Mouse (Mus musculus): ENCODE results near the gene Psmb8. TPM values are rescaled to one million over a fixed set of nuclear protein-coding genes. Genes with fewer than 3 reads are reported as not detected.

Gene Psmb8
- polyA plus RNA-seq, 1 experiment from 2014 or later = 2.4 TPM

DNA sequence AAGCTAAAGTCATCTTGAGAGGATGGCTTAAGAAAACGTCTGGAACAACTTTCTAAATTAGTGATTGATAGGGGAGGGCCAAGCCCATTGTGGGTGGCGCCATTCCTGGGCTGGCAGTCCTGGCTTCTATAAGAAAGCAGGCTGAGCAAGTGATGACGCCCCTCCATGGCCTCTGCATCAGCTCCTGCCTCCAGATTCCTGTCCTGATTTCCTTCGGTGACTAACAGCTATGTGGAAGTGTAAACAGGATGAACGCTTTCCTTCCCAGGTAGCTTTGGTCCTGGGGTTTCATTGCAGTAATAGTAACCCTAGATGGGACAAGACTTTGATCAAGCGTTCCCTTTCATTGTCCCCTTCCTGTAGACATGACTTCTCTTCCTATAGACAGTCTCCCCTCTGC, 18.5 kb upstream of the Psmb8 start:
- Histone ChIP-seq H3K9ac (replicated peaks) (no peak overlapping the region), H3K4me2 (replicated peaks) (no peak overlapping the region), H3K27me3 (peaks cover 12% of the 10 kb centered on the region), H3K36me3 (no peaks in the 10 kb centered on the region), H3K27ac (no peak overlapping the region), H3K4me1 (replicated peaks) (no peaks in the 10 kb centered on the region), H3K9me3 (0 out of 2 replicates have a peak, but pooled peaks cover 7% of the 10 kb centered on the region), H3K4me3 (replicated peaks) (no peak overlapping the region)
- 68% methylated on average over 6 of the region's 6 CpGs for WGBS
- no peak for ATAC-seq

DNA sequence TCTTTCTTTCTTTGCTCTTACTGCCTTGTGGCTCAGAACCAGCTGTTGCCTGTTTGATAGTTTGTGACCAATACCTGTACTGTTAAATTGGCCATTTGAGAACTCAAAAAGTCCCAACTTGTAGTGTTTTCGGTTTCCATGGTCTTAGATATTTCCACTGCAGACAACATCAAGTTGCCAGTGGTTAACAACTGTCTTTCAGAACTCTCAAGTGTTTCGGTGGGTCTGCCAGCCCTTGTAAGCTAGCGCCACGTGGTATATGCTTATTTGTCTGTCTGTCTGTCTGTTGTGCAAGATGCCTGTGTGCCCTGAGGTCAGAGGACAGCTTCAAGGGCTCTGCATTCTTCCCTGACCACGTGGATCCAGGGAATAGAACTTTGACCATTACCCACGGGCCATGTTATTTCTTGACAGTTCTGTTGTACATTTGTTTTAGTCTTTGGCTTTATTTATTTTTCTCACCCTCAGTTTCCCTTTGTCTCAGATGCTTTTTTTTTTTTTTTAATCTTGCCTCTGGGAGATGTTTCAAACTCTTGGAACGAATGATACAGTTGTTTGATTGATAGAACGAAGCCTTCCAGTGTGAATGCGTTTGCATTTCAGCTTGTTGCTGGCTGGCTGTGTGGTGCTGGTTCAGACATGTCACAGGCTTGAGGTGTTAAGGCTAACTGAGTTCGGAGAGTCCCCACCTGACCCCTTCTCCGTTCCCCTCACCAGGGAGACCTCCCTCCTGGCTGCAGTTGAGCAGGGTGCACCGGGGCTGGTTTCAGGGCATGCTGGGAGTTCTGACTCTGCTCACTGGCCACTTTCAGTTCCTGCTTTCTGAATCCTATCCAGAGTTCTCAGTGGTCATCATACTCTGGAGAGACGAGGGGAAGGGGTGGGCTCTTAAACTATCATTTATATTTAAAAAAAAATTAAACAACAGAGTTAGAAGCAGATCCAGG, 17.3 kb upstream of the Psmb8 start:
- Histone ChIP-seq H3K27ac (no peak overlapping the region), H3K4me1 (replicated peaks) (no peaks in the 10 kb centered on the region)
- 75% methylated on average over 13 of the region's 13 CpGs for WGBS

DNA sequence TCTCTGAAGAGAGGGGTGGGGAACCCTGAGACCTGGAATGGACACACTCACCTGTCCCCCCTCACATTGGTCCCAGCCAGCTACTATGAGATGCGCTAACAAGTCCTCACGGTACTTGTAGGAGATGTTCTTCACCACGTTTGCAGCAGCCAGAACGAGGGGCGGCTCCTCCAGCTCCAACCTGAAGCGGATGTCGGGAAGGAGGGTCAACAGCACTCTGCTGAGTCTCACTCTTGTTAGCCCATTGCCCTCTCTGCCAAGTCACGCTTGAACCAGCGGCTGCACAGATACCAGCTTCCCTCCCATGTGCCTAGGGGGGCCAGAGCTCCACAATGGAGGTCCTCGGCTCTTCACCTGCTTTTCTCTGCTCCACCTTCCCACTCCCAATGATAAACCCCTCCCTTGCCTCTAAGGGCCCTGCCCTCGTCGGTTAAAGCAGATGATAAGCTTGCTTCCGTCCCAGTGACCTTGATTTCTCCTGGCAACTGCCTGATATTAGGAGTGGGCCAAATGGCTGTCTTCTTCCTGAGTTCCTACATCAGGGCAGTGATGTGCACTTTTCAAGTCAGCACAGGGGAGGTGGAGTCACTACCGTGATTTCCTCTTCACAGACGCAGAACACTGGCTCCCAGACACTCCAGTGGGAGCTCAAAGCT, 13.8 kb upstream of the Psmb8 start:
- H3K4me3 ChIP-seq (replicated peaks) = no peak overlapping the region
- no peak for ATAC-seq
- H3K4me1 ChIP-seq (replicated peaks) = peaks cover 17% of the 10 kb centered on the region
- no peak overlapping the region for H3K4me2 ChIP-seq (replicated peaks)
- H3K27ac ChIP-seq = no peak overlapping the region
- peaks cover 54% of the 10 kb centered on the region for H3K27me3 ChIP-seq
- no peaks in the 10 kb centered on the region for H3K9me3 ChIP-seq
- no peak overlapping the region for H3K9ac ChIP-seq (replicated peaks)
- H3K36me3 ChIP-seq = no peaks in the 10 kb centered on the region
- 81% methylated on average over 15 of the region's 15 CpGs for WGBS

More for the DNA sequence above, 17.3 kb upstream of the Psmb8 start:
- H3K4me3 ChIP-seq (replicated peaks) = no peak overlapping the region
- no peaks in the 10 kb centered on the region for H3K36me3 ChIP-seq
- H3K9me3 ChIP-seq = 0 out of 2 replicates have a peak, but pooled peaks cover 7% of the 10 kb centered on the region
- no peak overlapping the region for H3K4me2 ChIP-seq (replicated peaks)
- H3K27me3 ChIP-seq = peaks cover 21% of the 10 kb centered on the region
- ATAC-seq = no peak
- no peak overlapping the region for H3K9ac ChIP-seq (replicated peaks)

DNA sequence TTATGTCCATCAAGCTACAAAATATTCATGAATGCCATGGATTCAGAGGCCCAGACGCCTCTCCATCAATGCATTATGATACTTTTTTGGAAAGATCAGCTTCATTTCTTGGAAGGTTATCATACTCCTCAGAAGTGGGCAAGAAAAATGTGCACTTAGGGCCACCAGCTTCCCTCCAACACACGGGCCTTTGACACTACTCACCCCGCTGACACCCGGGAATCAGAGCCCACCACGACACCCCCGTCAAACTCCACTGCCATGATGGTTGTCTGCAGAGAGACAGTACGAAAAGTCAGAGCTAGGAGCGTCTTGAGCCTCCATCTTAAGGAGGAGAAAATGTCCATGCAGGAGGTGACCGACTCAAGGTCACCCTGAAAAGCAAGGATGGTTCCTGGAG, 12.0 kb upstream of the Psmb8 start:
- ATAC-seq = no peak
- no peak overlapping the region for H3K27ac ChIP-seq

DNA sequence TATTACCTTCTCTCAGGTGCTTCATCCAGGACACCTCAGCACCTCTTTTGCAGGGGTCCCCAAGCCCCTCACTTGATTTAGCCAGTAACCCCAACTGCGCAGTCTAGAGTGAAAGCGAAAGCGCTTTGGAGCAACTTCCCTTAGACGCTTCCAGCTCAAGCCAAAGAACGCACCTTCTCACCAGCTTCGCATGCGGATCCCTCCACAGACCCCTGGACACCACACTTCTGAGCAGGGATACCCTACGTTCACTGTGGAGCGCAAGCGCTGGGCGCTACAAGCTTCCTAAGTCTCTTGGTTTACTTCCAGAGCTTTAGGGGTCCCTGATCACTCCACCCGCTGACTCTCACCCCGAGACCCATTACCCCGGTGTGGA, 10.6 kb upstream of the Psmb8 start:
- 2% methylated on average over 14 of the region's 14 CpGs for WGBS
- peaks cover 86% of the 10 kb centered on the region for H3K27me3 ChIP-seq
- ATAC-seq = no peak

More for the DNA sequence above, 12.0 kb upstream of the Psmb8 start:
- no peak overlapping the region for H3K4me3 ChIP-seq (replicated peaks)
- H3K9me3 ChIP-seq = no peaks in the 10 kb centered on the region
- H3K4me2 ChIP-seq (replicated peaks) = no peak overlapping the region
- 92% methylated on average over 9 of the region's 9 CpGs for WGBS
- H3K9ac ChIP-seq (replicated peaks) = no peak overlapping the region
- H3K36me3 ChIP-seq = no peaks in the 10 kb centered on the region
- H3K27me3 ChIP-seq = peaks cover 72% of the 10 kb centered on the region
- H3K4me1 ChIP-seq (replicated peaks) = peaks cover 17% of the 10 kb centered on the region

DNA sequence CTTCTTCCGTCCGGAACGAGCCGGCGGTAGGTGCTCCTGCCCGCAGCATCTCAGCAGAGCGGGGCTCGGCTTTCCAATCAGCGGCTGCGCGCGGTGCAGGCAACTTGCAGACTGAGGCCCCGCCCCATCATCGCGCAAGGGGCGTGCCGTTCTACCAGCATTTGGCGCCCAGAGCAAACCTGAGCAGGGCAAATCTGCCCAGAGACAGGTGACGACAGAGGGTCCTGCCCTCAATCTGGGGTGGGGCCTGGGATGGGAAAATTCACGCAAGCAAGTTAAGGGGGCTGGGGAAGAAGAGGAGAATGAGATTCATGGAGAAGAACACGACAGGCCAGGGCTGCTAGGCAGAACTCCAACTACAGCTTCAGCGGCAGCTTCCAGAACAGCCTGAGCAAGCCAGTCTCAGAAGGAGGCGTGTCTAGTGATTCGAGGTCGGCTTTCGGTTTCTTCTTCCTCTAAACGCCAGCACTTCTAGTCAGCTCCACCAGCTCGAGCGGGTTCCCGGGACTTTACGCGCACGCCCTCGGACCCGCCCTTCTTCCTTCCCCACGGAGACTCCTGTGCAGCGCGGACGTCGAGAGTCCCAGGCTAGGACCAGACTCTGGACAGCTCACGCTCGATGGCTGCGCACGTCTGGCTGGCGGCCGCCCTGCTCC, 10.1 kb upstream of the Psmb8 start, which contains the start of the genes Tap1 and Psmb9:
Gene Tap1 (plus strand): TSS at position 293 of the 656 bp plus-strand sequence.
Gene Psmb9 (minus strand): TSS at position 504 of the 656 bp plus-strand sequence.
- H3K4me1 ChIP-seq (replicated peaks) = peaks cover 17% of the 10 kb centered on the region
- no peak within 1 kb of the TSS for H3K27ac ChIP-seq
- under 1% methylated on average over 46 of the region's 46 CpGs for WGBS
- H3K27me3 ChIP-seq = peaks cover 91% of the 10 kb centered on the region
- peak within 1 kb of the TSS; percentile 59 for H3K9ac ChIP-seq (replicated peaks)
- H3K36me3 ChIP-seq = no peaks in the 10 kb centered on the region
- peak; percentile 91 for ATAC-seq
- peak within 1 kb of the TSS; percentile 36 for H3K4me3 ChIP-seq (replicated peaks)
- peak within 1 kb of the TSS; percentile 71 for H3K4me2 ChIP-seq (replicated peaks)
- no peaks in the 10 kb centered on the region for H3K9me3 ChIP-seq

More for the DNA sequence above, 10.6 kb upstream of the Psmb8 start:
- H3K9me3 ChIP-seq = no peaks in the 10 kb centered on the region
- peak overlapping the region; percentile 36 for H3K4me3 ChIP-seq (replicated peaks)
- H3K4me2 ChIP-seq (replicated peaks) = peak overlapping the region; percentile 71
- H3K9ac ChIP-seq (replicated peaks) = 0 out of 2 replicates have a peak overlapping the region, but pooled peaks have one; percentile 59
- H3K36me3 ChIP-seq = no peaks in the 10 kb centered on the region
- peaks cover 17% of the 10 kb centered on the region for H3K4me1 ChIP-seq (replicated peaks)
- no peak overlapping the region for H3K27ac ChIP-seq

DNA sequence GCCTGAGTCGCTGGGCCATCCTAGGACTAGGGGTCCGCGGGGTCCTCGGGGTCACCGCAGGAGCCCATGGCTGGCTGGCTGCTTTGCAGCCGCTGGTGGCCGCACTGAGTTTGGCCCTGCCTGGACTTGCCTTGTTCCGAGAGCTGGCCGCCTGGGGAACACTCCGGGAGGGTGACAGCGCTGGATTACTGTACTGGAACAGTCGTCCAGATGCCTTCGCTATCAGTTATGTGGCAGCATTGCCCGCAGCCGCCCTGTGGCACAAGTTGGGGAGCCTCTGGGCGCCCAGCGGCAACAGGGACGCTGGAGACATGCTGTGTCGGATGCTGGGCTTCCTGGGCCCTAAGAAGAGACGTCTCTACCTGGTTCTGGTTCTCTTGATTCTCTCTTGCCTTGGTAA, 9.5 kb upstream of the Psmb8 start:
- Histone ChIP-seq H3K4me1 (replicated peaks) (peaks cover 17% of the 10 kb centered on the region), H3K4me2 (replicated peaks) (peak overlapping the region; percentile 71), H3K9me3 (no peaks in the 10 kb centered on the region), H3K27me3 (peaks cover 96% of the 10 kb centered on the region), H3K27ac (no peak overlapping the region), H3K4me3 (replicated peaks) (peak overlapping the region; percentile 36), H3K36me3 (no peaks in the 10 kb centered on the region), H3K9ac (replicated peaks) (peak overlapping the region; percentile 59)
- no peak for ATAC-seq
- WGBS = 4% methylated on average over 20 of the region's 20 CpGs

DNA sequence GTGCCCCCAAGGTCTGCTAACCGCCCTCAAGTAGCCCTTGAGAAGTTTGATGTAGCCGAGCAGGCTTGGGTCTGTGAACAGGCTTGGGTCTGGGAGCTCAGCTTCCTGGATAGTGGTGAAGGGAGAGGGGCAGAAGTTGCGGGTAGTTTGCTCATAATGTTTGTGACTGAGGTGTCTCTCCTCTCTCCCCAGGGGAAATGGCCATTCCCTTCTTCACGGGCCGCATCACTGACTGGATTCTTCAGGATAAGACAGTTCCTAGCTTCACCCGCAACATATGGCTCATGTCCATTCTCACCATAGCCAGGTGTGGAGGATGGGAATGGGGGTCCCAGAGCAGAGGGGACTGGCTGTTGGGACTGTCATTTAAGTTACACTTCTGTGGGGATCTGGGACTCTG, 8.5 kb upstream of the Psmb8 start:
- ATAC-seq = no peak
- no peak overlapping the region for H3K27ac ChIP-seq
- no peak overlapping the region for H3K4me3 ChIP-seq (replicated peaks)
- no peak overlapping the region for H3K9ac ChIP-seq (replicated peaks)
- peaks cover 96% of the 10 kb centered on the region for H3K27me3 ChIP-seq
- no peak overlapping the region for H3K4me2 ChIP-seq (replicated peaks)
- peaks cover 17% of the 10 kb centered on the region for H3K4me1 ChIP-seq (replicated peaks)
- H3K9me3 ChIP-seq = no peaks in the 10 kb centered on the region
- no peaks in the 10 kb centered on the region for H3K36me3 ChIP-seq
- 76% methylated on average over 6 of the region's 6 CpGs for WGBS

DNA sequence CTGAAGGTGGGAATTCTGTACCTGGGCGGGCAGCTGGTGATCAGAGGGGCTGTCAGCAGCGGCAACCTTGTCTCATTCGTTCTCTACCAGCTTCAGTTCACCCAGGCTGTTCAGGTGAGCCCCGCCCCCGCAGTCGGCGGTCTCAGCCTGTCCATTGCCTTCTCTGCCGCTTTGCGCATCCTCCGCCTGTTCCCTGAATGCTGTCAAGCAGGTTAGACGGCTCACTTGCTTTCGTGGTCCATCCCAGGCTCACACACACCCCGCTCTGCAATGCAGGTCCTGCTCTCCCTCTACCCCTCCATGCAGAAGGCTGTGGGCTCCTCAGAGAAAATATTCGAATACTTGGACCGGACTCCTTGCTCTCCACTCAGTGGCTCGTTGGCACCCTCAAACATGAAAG, 4.7 kb upstream of the Psmb8 start:
- Histone ChIP-seq H3K4me3 (replicated peaks) (no peak overlapping the region), H3K4me2 (replicated peaks) (no peak overlapping the region), H3K27ac (no peak overlapping the region), H3K9ac (replicated peaks) (no peak overlapping the region), H3K36me3 (no peaks in the 10 kb centered on the region), H3K9me3 (no peaks in the 10 kb centered on the region), H3K27me3 (peaks cover 97% of the 10 kb centered on the region), H3K4me1 (replicated peaks) (peaks cover 17% of the 10 kb centered on the region)
- no peak for ATAC-seq
- WGBS = 24% methylated on average over 16 of the region's 16 CpGs

DNA sequence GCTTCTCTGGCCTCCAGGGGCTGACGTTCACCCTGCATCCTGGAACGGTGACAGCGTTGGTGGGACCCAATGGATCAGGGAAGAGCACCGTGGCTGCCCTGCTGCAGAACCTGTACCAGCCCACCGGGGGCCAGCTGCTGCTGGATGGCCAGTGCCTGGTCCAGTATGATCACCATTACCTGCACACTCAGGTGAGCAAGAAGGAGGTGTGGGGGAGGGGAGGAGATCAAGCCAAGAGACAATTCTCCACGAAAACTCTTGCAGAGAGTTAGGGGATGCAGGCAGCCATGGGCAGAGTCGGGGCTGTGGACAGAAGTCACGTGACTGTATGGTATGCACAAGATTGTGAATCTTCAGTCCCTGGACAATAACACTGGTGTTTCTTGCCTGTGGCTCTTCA, 4.1 kb upstream of the Psmb8 start:
- H3K27ac ChIP-seq = no peak overlapping the region
- no peak for ATAC-seq
- no peaks in the 10 kb centered on the region for H3K36me3 ChIP-seq
- 64% methylated on average over 8 of the region's 8 CpGs for WGBS
- H3K4me2 ChIP-seq (replicated peaks) = no peak overlapping the region
- H3K9ac ChIP-seq (replicated peaks) = no peak overlapping the region
- H3K4me3 ChIP-seq (replicated peaks) = no peak overlapping the region
- H3K9me3 ChIP-seq = no peaks in the 10 kb centered on the region
- peaks cover 98% of the 10 kb centered on the region for H3K27me3 ChIP-seq
- peaks cover 18% of the 10 kb centered on the region for H3K4me1 ChIP-seq (replicated peaks)

DNA sequence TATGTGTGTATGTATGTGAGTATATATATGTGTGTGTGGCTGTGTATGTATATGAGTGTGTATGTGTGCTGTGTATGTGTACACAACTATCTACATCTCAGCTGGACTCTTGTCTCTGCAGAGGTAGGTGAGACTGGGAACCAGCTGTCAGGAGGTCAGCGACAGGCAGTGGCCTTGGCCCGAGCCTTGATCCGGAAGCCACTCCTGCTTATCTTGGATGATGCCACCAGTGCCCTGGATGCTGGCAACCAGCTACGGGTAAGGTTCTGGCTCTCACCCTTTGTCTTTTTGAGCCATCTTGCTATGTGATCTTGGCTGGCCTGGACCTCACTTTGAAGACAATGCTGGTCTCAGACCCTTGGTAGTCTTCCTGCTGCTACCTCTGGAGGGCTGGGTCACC, 2.8 kb upstream of the Psmb8 start:
- H3K36me3 ChIP-seq = no peaks in the 10 kb centered on the region
- H3K4me2 ChIP-seq (replicated peaks) = no peak overlapping the region
- no peak for ATAC-seq
- no peak overlapping the region for H3K27ac ChIP-seq
- no peak overlapping the region for H3K4me3 ChIP-seq (replicated peaks)
- peaks cover 98% of the 10 kb centered on the region for H3K27me3 ChIP-seq
- no peak overlapping the region for H3K9ac ChIP-seq (replicated peaks)
- H3K4me1 ChIP-seq (replicated peaks) = peaks cover 19% of the 10 kb centered on the region
- WGBS = 90% methylated on average over 4 of the region's 4 CpGs
- no peaks in the 10 kb centered on the region for H3K9me3 ChIP-seq

All from midbrain, embryonic 13.5 days (tissue).